Mouse (Mus musculus) heart, postnatal 0 days (tissue): ENCODE measurements around the gene Nenf.

Source experiments
- CTCF ChIP-seq: IDR thresholded peaks from 2 replicates; pipeline ENCODE4 v1.5.1; 2016; ENCODE audit warnings: antibody characterized with exemption, control low read depth, low read depth
- EP300 ChIP-seq: IDR thresholded peaks from 2 replicates; pipeline ENCODE4 v1.6.1; 2016; ENCODE audit warnings: antibody characterized with exemption, low read depth

- TF ChIP-seq EP300 (no peak), CTCF (no peak)
Observed at GRCm38 (mm10) chr1:191257351-191257771, 60.6 kb downstream of the Nenf start.
